Mouse (Mus musculus): ENCODE results near the gene Wfdc15b.

The Wfdc15b gene

GRCm38 (mm10) chr2:164180124-164180523, 41.3 kb downstream of the Wfdc15b start:
- no peak for DNase-seq (ENCODE audit: low read depth, low spot score)

GRCm38 (mm10) chr2:164177831-164178230, 43.6 kb downstream of the Wfdc15b start:
- no peak for DNase-seq (ENCODE audit: low read depth, low spot score)

GRCm38 (mm10) chr2:164175850-164176249, 45.6 kb downstream of the Wfdc15b start:
- DNase-seq (ENCODE audit: low read depth, low spot score): no peak

GRCm38 (mm10) chr2:164174649-164175395, 46.6 kb downstream of the Wfdc15b start:
- DNase-seq (ENCODE audit: low read depth, low spot score): peak; percentile 94

GRCm38 (mm10) chr2:164173394-164173793, 48.1 kb downstream of the Wfdc15b start:
- DNase-seq (ENCODE audit: low read depth, low spot score): no peak

GRCm38 (mm10) chr2:164170902-164171301, 50.6 kb downstream of the Wfdc15b start, which contains the start of gene Kcns1:
Gene Kcns1, minus strand, starts transcription at chr2:164171113.
- DNase-seq (ENCODE audit: low read depth, low spot score): no peak

GRCm38 (mm10) chr2:164170326-164170725, 51.1 kb downstream of the Wfdc15b start:
- DNase-seq (ENCODE audit: low read depth, low spot score): no peak

- no peak for DNase-seq (ENCODE audit: low read depth, low spot score)
Observed at GRCm38 (mm10) chr2:164168571-164168946, 52.9 kb downstream of the Wfdc15b start.

GRCm38 (mm10) chr2:164167752-164168570, 53.5 kb downstream of the Wfdc15b start:
- no peak for DNase-seq (ENCODE audit: low read depth, low spot score)

- no peak for DNase-seq (ENCODE audit: low read depth, low spot score)
Observed at GRCm38 (mm10) chr2:164164941-164165340, 56.5 kb downstream of the Wfdc15b start.

Measured in telencephalon, adult 2 months (tissue).